Mouse (Mus musculus) forebrain, embryonic 15.5 days (tissue): ENCODE data around the gene Nfatc4. TPM values are rescaled to one million over a fixed set of nuclear protein-coding genes. Genes with fewer than 3 reads are reported as not detected.

Experiments
- ATAC-seq: fragments of 200-750 bp; cut with Nextera tagmentation; replicated peaks from 2 replicates; pipeline ENCODE4 v1.8.0; 2017; ENCODE audit warnings: mild to moderate bottlenecking, moderate TSS enrichment, moderate library complexity
- H3K27ac ChIP-seq: fragments of 300-500 bp; sonication (generic); replicated peaks from 2 replicates; pipeline ENCODE4 v1.5.1; 2015; ENCODE audit warnings: mild to moderate bottlenecking, inconsistent platforms
- H3K27me3 ChIP-seq: fragments of 300-500 bp; sonication (generic); 2 replicates; pipeline ENCODE4 v1.6.1; 2015; ENCODE audit warnings: inconsistent platforms
- H3K36me3 ChIP-seq: fragments of 300-500 bp; sonication (generic); 2 replicates; pipeline ENCODE4 v1.6.1; 2015; ENCODE audit warnings: mild to moderate bottlenecking, inconsistent platforms
- H3K4me1 ChIP-seq: fragments of 300-500 bp; sonication (generic); 2 replicates; pipeline ENCODE4 v1.6.1; 2015; ENCODE audit warnings: inconsistent platforms
- H3K4me2 ChIP-seq: fragments of 300-500 bp; sonication (generic); replicated peaks from 2 replicates; pipeline ENCODE4 v1.6.1; 2015; ENCODE audit warnings: mild to moderate bottlenecking, inconsistent platforms
- H3K4me3 ChIP-seq: fragments of 300-500 bp; sonication (generic); 2 replicates; pipeline ENCODE4 v1.5.1; 2015; ENCODE audit warnings: mild to moderate bottlenecking, inconsistent platforms
- H3K9ac ChIP-seq: fragments of 300-500 bp; sonication (generic); replicated peaks from 2 replicates; pipeline ENCODE4 v1.6.1; 2015; ENCODE audit warnings: mild to moderate bottlenecking, inconsistent platforms
- H3K9me3 ChIP-seq: fragments of 300-500 bp; sonication (generic); 2 replicates; pipeline ENCODE4 v1.6.1; 2016; ENCODE audit warnings: inconsistent platforms
- WGBS: fragments of 180-500 bp; shearing (Covaris S2); methylation state at CpG from one replicate; pipeline ENCODE4 v1.1.7; 2015; ENCODE audit warnings: mixed read lengths; 5-methylcytosine and 5-hydroxymethylcytosine counted together
- polyA plus RNA-seq: library from polyadenylated mRNA; unstranded; fragments of >200 nt; fragmentation: Nextera tagmentation; extraction: Ambion mirVana; gene quantifications from 2 replicates; pipeline ENCODE4 v1.2.1, GENCODE M21; 2015

The Nfatc4 gene
- polyA plus RNA-seq, 1 experiment from 2014 or later, result 10.9 TPM

DNA sequence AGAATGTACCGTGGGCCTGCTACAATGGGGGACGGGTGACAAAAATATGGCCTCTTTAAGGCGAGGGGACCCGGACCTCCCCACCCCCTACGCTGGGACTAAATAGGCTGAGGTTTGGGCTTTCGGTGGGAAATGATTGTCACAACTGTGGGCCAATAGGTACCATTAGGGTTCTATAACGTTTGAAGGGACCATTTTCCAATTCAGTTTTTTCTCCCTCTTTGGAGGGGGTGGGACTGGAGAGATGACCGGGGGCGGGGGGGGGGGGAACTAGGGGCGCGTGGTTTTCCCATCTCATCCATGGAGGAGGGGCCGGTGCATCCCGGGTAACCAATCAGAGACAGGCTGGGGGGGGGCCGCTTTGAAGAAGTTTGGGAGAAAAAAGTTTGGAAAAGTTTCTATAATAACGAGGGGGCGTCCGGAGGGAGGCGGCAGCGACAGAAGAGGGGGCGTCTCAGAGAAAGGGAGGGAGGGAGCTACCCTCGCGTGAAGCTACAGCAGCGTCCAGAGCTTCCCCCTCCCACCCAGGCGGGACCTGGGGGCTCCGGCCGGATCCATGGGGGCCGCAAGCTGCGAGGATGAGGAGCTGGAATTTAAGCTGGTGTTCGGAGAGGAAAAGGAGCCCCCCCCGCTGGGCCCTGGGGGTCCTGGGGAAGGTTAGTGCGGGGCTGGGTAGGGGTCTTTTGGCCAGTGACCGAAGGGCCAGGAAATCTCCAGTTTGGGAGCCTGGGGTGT, 1.7 kb downstream of the Nfatc4 start:
- Histone ChIP-seq H3K9me3 (no peaks in the 10 kb centered on the region), H3K9ac (peak overlapping the region; percentile 51), H3K4me2 (peak overlapping the region; percentile 92), H3K4me3 (peak overlapping the region; percentile 59), H3K27me3 (peaks cover 4% of the 10 kb centered on the region; the same call in 1 of the 2 replicates), H3K27ac (peak overlapping the region; percentile 87), H3K36me3 (no peaks in the 10 kb centered on the region), H3K4me1 (peaks cover 45% of the 10 kb centered on the region)
- under 1% methylated on average over 30 of the region's 32 CpGs for WGBS
- no peak for ATAC-seq

DNA sequence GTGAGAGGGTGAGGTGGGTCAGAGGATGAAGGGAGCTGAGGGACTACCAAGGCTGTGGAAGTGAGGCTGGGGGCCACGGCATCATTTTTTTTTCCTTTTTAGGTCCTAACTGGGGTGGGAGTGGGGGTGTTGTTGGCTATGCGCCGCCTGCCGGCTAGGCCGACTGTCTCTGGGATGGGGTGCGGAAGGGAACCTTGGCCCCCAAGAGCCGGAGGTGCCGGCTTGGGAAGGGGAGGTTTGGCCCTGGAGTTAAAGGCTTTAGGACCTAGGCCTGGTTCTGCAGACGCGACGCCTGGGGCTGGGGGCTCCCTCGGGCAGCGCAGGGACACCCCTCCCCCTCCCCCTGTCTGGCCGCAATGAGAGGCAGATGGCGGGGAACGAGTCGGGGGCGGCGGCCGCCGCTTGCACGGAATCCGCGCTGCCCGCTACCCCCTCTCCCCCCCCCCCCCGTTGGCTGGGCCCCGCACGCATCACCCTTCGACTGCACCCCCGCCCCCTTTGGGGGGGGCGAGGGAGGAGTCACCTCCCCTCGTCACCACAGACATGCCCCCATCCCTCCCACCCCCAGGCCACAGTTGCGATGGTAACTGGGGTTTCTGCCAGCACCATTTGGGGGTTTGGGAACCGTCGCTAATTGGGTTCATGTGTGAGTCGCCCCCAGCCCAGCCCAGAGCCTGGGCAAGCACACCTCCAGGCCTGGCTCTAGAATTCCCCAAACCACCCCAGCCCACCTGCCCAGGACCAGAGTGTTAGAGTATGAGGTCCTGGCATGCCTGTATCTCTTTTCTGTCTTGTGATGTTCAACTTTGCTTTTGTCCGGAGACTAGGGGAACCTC, 2.5 kb downstream of the Nfatc4 start:
- WGBS, result under 1% methylated on average over 17 of the region's 37 CpGs
- ATAC-seq, result peak; percentile 40
- H3K4me3 ChIP-seq, result peak overlapping the region; percentile 59

DNA sequence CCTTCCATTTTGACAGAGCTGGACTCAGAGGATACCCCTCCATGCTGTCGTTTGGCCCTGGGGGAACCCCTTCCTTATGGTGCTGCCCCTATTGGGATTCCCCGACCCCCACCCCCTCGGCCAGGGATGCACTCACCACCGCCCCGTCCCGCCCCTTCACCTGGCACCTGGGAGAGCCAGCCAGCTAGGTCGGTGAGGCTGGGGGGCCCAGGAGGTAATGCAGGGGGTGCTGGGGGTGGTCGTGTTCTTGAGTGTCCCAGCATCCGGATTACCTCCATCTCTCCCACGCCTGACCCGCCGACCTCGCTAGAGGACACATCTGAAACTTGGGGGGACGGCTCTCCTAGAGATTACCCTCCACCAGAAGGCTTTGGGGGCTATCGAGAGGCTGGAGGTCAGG, 3.2 kb downstream of the Nfatc4 start:
- H3K36me3 ChIP-seq, result no peaks in the 10 kb centered on the region
- peaks cover 45% of the 10 kb centered on the region for H3K4me1 ChIP-seq
- peak overlapping the region; percentile 80 for H3K27ac ChIP-seq
- no peak for ATAC-seq
- peak overlapping the region; percentile 59 for H3K4me3 ChIP-seq
- peak overlapping the region; percentile 92 for H3K4me2 ChIP-seq
- H3K9me3 ChIP-seq, result no peaks in the 10 kb centered on the region
- peaks cover 4% of the 10 kb centered on the region; the same call in 1 of the 2 replicates for H3K27me3 ChIP-seq
- 5% methylated on average over 15 of the region's 15 CpGs for WGBS
- H3K9ac ChIP-seq, result peak overlapping the region; percentile 29

More for the DNA sequence above, 2.5 kb downstream of the Nfatc4 start:
- H3K9ac ChIP-seq, result peak overlapping the region; percentile 51
- H3K27ac ChIP-seq, result peak overlapping the region; percentile 80
- H3K4me1 ChIP-seq, result peaks cover 45% of the 10 kb centered on the region
- H3K27me3 ChIP-seq, result peaks cover 4% of the 10 kb centered on the region; the same call in 1 of the 2 replicates
- peak overlapping the region; percentile 92 for H3K4me2 ChIP-seq
- H3K36me3 ChIP-seq, result no peaks in the 10 kb centered on the region
- H3K9me3 ChIP-seq, result no peaks in the 10 kb centered on the region

DNA sequence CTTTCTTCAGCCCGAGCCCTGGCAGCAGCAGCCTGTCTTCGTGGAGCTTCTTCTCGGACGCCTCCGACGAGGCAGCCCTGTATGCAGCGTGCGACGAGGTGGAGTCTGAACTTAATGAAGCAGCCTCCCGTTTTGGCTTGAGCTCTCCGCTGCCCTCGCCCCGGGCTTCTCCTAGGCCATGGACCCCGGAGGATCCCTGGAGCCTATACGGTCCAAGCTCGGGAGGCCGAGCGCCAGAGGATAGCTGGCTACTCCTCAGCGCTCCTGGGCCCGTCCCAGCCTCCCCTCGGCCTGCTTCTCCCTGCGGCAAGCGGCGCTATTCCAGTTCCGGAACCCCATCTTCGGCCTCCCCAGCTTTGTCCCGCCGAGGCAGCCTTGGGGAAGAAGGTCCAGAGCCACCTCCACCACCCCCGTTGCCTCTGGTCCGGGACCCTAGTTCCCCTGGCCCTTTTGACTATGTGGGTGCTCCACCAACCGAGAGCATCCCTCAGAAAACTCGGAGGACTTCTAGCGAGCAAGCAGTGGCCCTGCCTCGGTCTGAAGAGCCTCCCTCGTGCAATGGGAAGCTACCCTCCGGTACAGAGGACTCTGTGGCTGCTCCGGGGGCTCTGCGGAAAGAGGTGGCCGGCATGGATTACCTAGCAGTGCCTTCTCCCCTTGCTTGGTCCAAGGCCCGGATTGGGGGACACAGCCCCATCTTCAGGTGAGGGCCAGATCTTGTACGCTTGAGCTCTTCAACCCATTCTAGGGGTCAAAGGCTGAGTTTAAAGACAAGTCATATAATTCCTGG, 3.8 kb downstream of the Nfatc4 start:
- peaks cover 45% of the 10 kb centered on the region for H3K4me1 ChIP-seq
- no peaks in the 10 kb centered on the region for H3K9me3 ChIP-seq
- peak overlapping the region; percentile 59 for H3K4me3 ChIP-seq
- no peak for ATAC-seq
- peak overlapping the region; percentile 29; the same call in 1 of the 2 replicates for H3K9ac ChIP-seq
- WGBS, result 8% methylated on average over 41 of the region's 41 CpGs
- H3K36me3 ChIP-seq, result no peaks in the 10 kb centered on the region
- peak overlapping the region; percentile 92 for H3K4me2 ChIP-seq
- H3K27ac ChIP-seq, result peak overlapping the region; percentile 80; the same call in 1 of the 2 replicates
- H3K27me3 ChIP-seq, result peaks cover 4% of the 10 kb centered on the region; the same call in 1 of the 2 replicates

DNA sequence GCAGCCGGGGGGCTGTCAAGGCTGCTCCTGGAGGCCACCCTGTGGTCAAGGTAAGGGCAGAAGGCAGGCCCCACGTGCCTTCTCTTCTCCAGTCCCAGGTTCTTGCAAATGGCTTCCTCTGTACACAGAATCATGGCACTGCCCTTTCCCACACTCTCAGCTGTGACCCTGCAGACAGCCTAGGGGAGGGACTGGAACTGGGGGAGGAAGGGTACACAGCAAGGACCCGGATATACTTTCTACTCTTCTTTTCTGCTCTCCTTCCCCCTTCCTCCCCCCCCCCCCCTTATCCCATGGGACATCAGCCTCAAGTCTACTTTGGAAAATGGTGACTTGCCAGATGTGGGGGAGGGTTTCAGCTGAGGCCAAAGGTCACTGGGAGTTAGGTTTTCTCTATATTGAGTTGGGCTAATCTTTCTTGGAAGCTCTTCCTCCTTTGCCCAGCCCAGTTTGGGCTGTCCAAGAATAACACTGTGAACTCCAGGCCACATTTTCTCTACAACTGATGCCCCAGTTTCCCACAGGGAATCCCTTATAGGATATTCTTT, 5.8 kb downstream of the Nfatc4 start:
- no peaks in the 10 kb centered on the region for H3K36me3 ChIP-seq
- 56% methylated on average over 3 of the region's 3 CpGs for WGBS

DNA sequence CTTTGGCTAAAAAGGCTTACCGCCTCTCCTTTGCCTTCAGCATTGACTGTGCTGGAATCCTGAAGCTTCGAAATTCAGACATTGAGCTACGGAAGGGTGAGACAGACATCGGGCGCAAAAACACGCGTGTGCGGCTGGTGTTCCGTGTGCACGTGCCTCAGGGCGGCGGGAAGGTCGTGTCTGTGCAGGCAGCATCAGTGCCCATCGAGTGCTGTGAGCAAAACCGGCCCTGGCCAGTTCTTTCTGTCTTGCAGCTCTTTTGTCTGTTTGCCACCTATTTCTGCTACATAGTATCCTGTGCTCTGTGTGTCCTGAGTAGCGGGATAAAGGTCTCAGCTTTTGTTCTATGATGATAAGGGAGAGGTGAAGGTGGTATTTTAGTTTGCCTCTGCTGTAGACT, 6.9 kb downstream of the Nfatc4 start:
- Histone ChIP-seq H3K9me3 (no peaks in the 10 kb centered on the region), H3K4me3 (no peak overlapping the region), H3K36me3 (no peaks in the 10 kb centered on the region), H3K4me2 (no peak overlapping the region), H3K27me3 (peaks cover 4% of the 10 kb centered on the region; the same call in 1 of the 2 replicates), H3K27ac (no peak overlapping the region), H3K9ac (no peak overlapping the region), H3K4me1 (peaks cover 22% of the 10 kb centered on the region)
- WGBS, result 91% methylated on average over 16 of the region's 16 CpGs
- no peak for ATAC-seq

More for the DNA sequence above, 5.8 kb downstream of the Nfatc4 start:
- Histone ChIP-seq H3K27ac (no peak overlapping the region), H3K9ac (no peak overlapping the region), H3K9me3 (no peaks in the 10 kb centered on the region), H3K27me3 (peaks cover 4% of the 10 kb centered on the region; the same call in 1 of the 2 replicates), H3K4me1 (peaks cover 32% of the 10 kb centered on the region), H3K4me2 (no peak overlapping the region), H3K4me3 (no peak overlapping the region)
- ATAC-seq, result no peak

DNA sequence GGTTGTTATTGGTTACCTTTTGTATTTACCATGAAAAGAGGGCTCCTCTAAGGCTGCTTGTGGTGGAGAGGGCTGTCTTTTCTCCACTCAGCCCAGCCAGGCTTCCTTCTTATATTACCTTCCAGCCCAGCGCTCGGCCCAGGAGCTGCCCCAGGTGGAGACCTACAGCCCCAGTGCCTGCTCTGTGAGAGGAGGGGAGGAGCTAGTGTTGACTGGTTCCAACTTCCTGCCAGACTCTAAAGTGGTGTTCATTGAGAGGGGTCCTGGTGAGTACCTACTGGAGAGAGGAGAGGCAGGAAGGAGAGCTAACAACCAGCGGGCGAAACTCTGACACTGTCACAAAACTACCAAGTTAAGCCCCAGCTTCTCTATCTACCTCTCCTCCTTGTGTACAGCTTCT, 7.4 kb downstream of the Nfatc4 start:
- Histone ChIP-seq H3K4me1 (peaks cover 17% of the 10 kb centered on the region), H3K4me3 (no peak overlapping the region), H3K27ac (no peak overlapping the region), H3K9me3 (no peaks in the 10 kb centered on the region), H3K27me3 (peaks cover 4% of the 10 kb centered on the region; the same call in 1 of the 2 replicates), H3K36me3 (no peaks in the 10 kb centered on the region), H3K4me2 (no peak overlapping the region), H3K9ac (no peak overlapping the region)
- ATAC-seq, result no peak
- WGBS, result 91% methylated on average over 4 of the region's 4 CpGs

DNA sequence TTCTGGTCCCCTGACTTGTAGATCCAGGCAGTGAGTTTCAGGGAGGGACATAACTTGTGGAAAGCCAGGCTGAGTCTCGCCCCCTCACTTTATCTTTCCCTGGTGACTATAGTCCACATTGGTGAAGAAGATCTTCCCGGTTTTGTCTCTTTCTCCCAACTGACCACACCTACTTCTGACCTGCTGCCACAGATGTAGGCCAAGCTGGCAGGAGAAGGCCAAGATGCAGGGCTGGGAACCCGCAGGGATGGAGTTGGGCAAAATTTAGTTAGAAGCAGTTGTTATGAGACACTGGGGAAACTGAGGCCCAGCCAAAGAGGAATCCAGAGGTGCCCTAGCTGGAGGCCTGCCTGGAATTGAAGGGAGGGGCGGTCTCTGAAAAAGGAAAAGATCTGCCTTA, 10.2 kb downstream of the Nfatc4 start:
- WGBS, result 86% methylated on average over 4 of the region's 4 CpGs
- H3K9ac ChIP-seq, result no peak overlapping the region
- ATAC-seq, result no peak
- no peaks in the 10 kb centered on the region for H3K4me1 ChIP-seq
- no peak overlapping the region for H3K4me2 ChIP-seq
- no peak overlapping the region for H3K27ac ChIP-seq
- H3K9me3 ChIP-seq, result no peaks in the 10 kb centered on the region
- H3K36me3 ChIP-seq, result no peaks in the 10 kb centered on the region
- no peak overlapping the region for H3K4me3 ChIP-seq
- H3K27me3 ChIP-seq, result no peaks in the 10 kb centered on the region

DNA sequence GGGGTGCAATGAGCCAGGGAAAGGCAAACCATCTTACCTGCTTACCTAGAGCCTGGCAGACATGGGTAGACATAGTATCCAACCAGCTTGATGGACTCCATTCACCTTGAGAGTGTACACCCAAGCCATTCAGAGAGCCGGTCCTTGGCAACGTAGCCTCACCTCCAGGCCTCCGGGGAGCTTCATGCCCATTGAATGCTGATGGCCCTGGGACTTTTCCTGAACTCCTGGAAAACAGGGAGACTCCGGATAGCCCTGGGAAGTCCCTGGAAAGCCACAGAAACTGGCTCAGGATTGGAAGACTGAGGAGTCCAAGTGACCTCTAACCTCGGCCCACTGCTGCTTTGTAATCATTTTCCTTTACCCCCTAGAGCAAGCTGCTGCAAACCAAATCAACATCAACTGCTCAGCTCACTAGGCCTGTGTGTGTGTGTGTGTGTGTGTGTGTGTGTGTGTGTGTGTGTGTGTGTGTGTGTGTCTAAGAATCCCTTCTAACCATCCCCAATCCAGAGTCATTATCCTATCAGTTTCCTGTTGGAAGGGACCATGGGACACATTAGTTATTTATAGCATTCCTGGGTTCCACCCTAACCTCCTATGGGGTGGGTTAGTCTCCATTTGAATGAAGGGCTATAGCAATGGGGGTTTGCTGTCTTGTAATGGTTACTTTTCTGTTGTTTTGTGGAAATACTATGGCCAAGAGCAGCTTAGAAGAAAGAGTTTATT, 12.0 kb downstream of the Nfatc4 start:
- Histone ChIP-seq H3K9ac (no peak overlapping the region), H3K4me3 (no peak overlapping the region), H3K27ac (no peak overlapping the region), H3K36me3 (no peaks in the 10 kb centered on the region), H3K9me3 (no peaks in the 10 kb centered on the region), H3K4me2 (no peak overlapping the region), H3K27me3 (no peaks in the 10 kb centered on the region), H3K4me1 (no peaks in the 10 kb centered on the region)
- WGBS, result 71% methylated on average over 5 of the region's 5 CpGs
- ATAC-seq, result no peak

DNA sequence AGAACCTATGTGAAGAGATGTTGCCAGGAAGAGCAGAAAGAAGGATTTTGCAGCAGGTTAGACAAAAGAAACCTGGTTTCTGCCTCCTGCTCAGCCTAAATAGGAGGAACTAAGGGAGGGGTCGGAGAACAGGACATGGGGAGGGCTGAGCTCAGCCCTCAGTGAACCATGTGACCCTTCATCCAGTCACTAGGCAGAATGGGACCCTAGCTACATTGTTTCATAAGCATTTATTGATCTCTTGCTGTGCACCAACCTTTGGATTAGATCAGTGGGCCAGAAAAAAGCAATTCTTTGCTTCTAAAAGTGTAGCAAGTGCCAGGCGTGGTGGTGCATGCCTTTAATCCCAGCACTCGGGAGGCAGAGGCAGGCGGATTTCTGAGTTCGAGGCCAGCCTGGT, 15.4 kb downstream of the Nfatc4 start:
- WGBS, result 87% methylated on average over 5 of the region's 5 CpGs
- no peak overlapping the region for H3K27ac ChIP-seq
- no peaks in the 10 kb centered on the region for H3K9me3 ChIP-seq
- H3K4me1 ChIP-seq, result no peaks in the 10 kb centered on the region
- no peak overlapping the region for H3K4me3 ChIP-seq
- H3K27me3 ChIP-seq, result no peaks in the 10 kb centered on the region
- no peak for ATAC-seq
- no peaks in the 10 kb centered on the region for H3K36me3 ChIP-seq
- H3K9ac ChIP-seq, result no peak overlapping the region
- no peak overlapping the region for H3K4me2 ChIP-seq

DNA sequence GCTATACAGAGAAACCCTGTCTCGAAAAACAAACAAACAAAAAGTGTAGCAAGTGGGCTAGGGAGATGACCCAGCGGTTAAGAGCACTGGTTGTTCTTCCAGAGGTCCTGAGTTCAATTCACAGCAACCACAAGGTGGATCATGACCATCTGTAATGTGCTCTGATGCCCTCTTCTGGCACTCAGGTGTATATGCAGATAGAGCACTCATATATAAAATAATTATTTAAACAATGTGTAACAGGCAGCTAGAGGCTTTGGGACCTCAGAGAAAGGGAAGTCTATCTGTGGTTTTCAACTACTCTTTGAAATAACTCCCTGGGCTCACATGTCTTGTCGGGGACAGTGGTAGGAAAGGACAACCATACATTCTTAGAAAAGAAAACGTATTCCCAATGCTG, 15.8 kb downstream of the Nfatc4 start:
- Histone ChIP-seq H3K9me3 (no peaks in the 10 kb centered on the region), H3K27me3 (no peaks in the 10 kb centered on the region), H3K27ac (no peak overlapping the region), H3K4me1 (no peaks in the 10 kb centered on the region), H3K4me2 (no peak overlapping the region), H3K36me3 (no peaks in the 10 kb centered on the region), H3K4me3 (no peak overlapping the region), H3K9ac (no peak overlapping the region)
- 90% methylated on average over 4 of the region's 4 CpGs for WGBS
- no peak for ATAC-seq
